Mouse (Mus musculus) liver, embryonic 15.5 days (tissue): ENCODE measurements at regions not wholly inside any gene's neighbourhood (a gene's known extent, or its start where the extent isn't known, plus 50 kb on each side); places are given as distances from the start of the nearest gene placed in this dataset.

Experiments used
- ATAC-seq: fragments of 200-750 bp; cut with Nextera tagmentation; 2 replicates; pipeline ENCODE4 v1.8.0; 2017; ENCODE audit warnings: moderate number of reproducible peaks, mild to moderate bottlenecking, moderate library complexity; ENCODE audit not compliant: insufficient read depth
- H3K27ac ChIP-seq: fragments of 300-500 bp; sonication (generic); replicated peaks from 2 replicates; pipeline ENCODE4 v1.5.1; 2015; ENCODE audit warnings: mild to moderate bottlenecking, inconsistent platforms
- H3K27me3 ChIP-seq: fragments of 300-500 bp; sonication (generic); 2 replicates; pipeline ENCODE4 v1.6.1; 2015; ENCODE audit warnings: mild to moderate bottlenecking, inconsistent platforms
- H3K36me3 ChIP-seq: fragments of 300-500 bp; sonication (generic); replicated peaks from 2 replicates; pipeline ENCODE4 v1.6.1; 2015; ENCODE audit warnings: moderate library complexity, mild to moderate bottlenecking, inconsistent platforms
- H3K4me1 ChIP-seq: fragments of 300-500 bp; sonication (generic); replicated peaks from 2 replicates; pipeline ENCODE4 v1.6.1; 2015; ENCODE audit warnings: inconsistent platforms
- H3K4me2 ChIP-seq: fragments of 300-500 bp; sonication (generic); 2 replicates; pipeline ENCODE4 v1.6.1; 2015; ENCODE audit warnings: moderate library complexity, mild to moderate bottlenecking, inconsistent platforms
- H3K4me3 ChIP-seq: fragments of 300-500 bp; sonication (generic); replicated peaks from 2 replicates; pipeline ENCODE4 v1.5.1; 2015; ENCODE audit warnings: mild to moderate bottlenecking, inconsistent platforms
- H3K9ac ChIP-seq: fragments of 300-500 bp; sonication (generic); 2 replicates; pipeline ENCODE4 v1.6.1; 2015; ENCODE audit warnings: moderate library complexity, mild to moderate bottlenecking, inconsistent platforms
- H3K9me3 ChIP-seq: fragments of 300-500 bp; sonication (generic); replicated peaks from 2 replicates; pipeline ENCODE4 v1.6.1; 2016; ENCODE audit warnings: inconsistent platforms
- WGBS: fragments of 180-500 bp; shearing (Covaris S2); methylation state at CpG from one replicate; pipeline ENCODE4 v1.1.7; 2015; ENCODE audit warnings: mixed read lengths; ENCODE audit not compliant: insufficient replicate concordance; 5-methylcytosine and 5-hydroxymethylcytosine counted together

- Histone ChIP-seq H3K4me3 (no peak overlapping the region), H3K9ac (no peak overlapping the region), H3K36me3 (no peaks in the 10 kb centered on the region), H3K4me1 (no peaks in the 10 kb centered on the region), H3K27me3 (no peaks in the 10 kb centered on the region), H3K27ac (no peak overlapping the region), H3K4me2 (no peak overlapping the region), H3K9me3 (no peaks in the 10 kb centered on the region)
- no peak for ATAC-seq
Measured at GRCm38 (mm10) chr1:113392962-113393361, 1528.2 kb upstream of the Dsel start.

GRCm38 (mm10) chr1:113389920-113390319, 1525.2 kb upstream of the Dsel start:
- no peak overlapping the region for H3K27ac ChIP-seq
- no peaks in the 10 kb centered on the region for H3K27me3 ChIP-seq
- no peaks in the 10 kb centered on the region for H3K4me1 ChIP-seq
- H3K36me3 ChIP-seq = no peaks in the 10 kb centered on the region
- no peak for ATAC-seq
- H3K4me3 ChIP-seq = no peak overlapping the region
- no peak overlapping the region for H3K9ac ChIP-seq
- H3K4me2 ChIP-seq = no peak overlapping the region
- H3K9me3 ChIP-seq = no peaks in the 10 kb centered on the region
- 69% methylated on average over 2 of the region's 2 CpGs for WGBS

DNA sequence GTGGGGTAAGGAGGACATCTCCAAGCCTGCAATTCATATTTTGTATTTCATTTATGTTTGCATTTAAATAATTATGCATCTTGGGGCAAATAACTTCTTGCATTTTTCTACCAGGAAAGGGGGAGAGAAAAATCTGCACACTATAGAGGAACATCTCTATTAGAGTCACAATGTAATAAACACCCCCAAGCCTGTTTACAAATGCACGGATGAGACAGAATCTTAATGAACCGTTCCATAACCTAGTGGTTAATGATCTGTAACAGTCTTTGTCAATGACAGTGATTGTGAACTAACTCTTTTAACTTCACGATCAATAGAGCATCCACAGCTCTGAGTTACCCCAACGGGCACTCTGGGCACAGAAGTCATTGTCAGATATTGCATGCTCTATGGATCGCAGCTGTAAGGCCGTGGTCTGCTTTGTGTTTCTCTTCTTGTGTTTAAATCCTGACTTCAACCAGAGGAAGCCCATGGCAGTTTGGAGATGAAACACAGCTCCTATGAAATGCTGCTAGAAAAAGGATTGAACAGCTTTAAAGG, 1520.2 kb upstream of the Dsel start:
- Histone ChIP-seq H3K4me2 (no peak overlapping the region), H3K9ac (no peak overlapping the region), H3K27ac (no peak overlapping the region), H3K27me3 (no peaks in the 10 kb centered on the region), H3K9me3 (no peaks in the 10 kb centered on the region), H3K36me3 (no peaks in the 10 kb centered on the region), H3K4me1 (no peaks in the 10 kb centered on the region), H3K4me3 (no peak overlapping the region)
- 70% methylated on average over 6 of the region's 6 CpGs for WGBS
- no peak for ATAC-seq

DNA sequence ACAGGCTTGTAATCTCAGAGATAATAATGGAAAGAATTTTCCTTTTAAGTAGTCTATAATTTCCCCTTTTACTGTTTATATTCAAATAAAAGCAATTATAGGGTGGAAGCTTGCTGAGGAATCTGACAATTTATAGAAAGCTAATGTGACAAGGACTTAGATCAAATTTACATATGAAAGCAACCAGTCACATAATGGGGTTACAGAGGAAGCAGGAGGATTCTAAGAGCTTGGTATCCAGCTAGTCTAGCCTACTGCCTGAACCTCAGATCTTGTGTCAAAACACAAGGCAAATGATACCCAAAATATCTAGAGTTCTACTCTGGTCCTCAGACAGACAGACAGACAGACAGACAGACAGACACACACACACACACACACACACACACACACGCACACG, 1519.0 kb upstream of the Dsel start:
- Histone ChIP-seq H3K27ac (no peak overlapping the region), H3K9me3 (no peaks in the 10 kb centered on the region), H3K27me3 (no peaks in the 10 kb centered on the region), H3K4me1 (no peaks in the 10 kb centered on the region), H3K36me3 (no peaks in the 10 kb centered on the region), H3K4me3 (no peak overlapping the region), H3K4me2 (no peak overlapping the region), H3K9ac (no peak overlapping the region)
- 87% methylated on average over 2 of the region's 2 CpGs for WGBS
- ATAC-seq = no peak

DNA sequence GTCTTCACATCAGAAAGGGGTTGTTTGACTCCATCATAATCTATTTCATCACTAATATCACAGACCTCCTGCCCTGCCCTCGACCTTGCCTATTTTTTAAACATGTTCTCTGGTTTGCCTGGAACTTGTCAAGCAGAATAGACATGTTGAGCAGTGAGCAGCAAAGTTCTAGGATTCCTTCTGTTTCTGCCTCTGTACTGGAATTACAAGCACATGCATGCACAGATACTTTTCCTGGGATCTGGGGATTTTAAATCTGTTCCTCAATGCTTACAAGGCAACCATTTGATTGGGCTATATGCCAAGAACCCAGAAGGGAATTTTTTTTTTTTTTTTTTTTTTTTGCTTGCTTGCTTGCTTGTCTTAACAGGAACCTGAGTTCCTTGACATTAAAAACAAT, 1508.0 kb upstream of the Dsel start:
- no peak overlapping the region for H3K4me3 ChIP-seq
- no peaks in the 10 kb centered on the region for H3K27me3 ChIP-seq
- no peak overlapping the region for H3K9ac ChIP-seq
- no peaks in the 10 kb centered on the region for H3K4me1 ChIP-seq
- ATAC-seq = no peak
- no peaks in the 10 kb centered on the region for H3K9me3 ChIP-seq
- H3K4me2 ChIP-seq = no peak overlapping the region
- H3K36me3 ChIP-seq = no peaks in the 10 kb centered on the region
- 44% methylated on average over 1 of the region's 1 CpGs for WGBS
- H3K27ac ChIP-seq = no peak overlapping the region

DNA sequence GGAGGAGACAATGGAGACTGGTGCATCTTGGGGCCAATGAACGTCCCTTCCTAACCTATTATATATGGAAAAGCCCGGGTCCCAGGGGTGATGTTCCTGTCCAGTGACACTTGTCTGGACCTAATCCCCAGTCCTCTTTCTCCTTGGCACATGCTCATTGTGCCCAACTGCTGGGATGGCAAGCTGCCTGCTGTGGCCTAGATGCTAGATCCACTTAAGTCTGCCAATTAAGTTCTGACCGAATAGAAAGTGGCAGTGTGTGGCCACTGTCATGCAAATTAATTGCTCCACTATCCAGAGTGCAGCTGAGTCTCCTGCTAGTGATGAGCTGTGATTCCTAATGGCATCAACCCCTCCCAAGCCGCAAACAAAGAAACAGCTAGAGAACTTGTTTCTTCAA, 1493.5 kb upstream of the Dsel start:
- ATAC-seq = no peak
- 53% methylated on average over 4 of the region's 4 CpGs for WGBS

GRCm38 (mm10) chr1:113308037-113308436, 1443.3 kb upstream of the Dsel start:
- ATAC-seq = no peak
- Histone ChIP-seq H3K9ac (no peak overlapping the region), H3K4me1 (no peaks in the 10 kb centered on the region), H3K4me2 (no peak overlapping the region), H3K9me3 (no peaks in the 10 kb centered on the region), H3K27ac (no peak overlapping the region), H3K27me3 (no peaks in the 10 kb centered on the region), H3K36me3 (no peaks in the 10 kb centered on the region), H3K4me3 (no peak overlapping the region)
- 54% methylated on average over 2 of the region's 2 CpGs for WGBS

More for the DNA sequence above, 1493.5 kb upstream of the Dsel start:
- H3K36me3 ChIP-seq = no peaks in the 10 kb centered on the region
- H3K9me3 ChIP-seq = no peaks in the 10 kb centered on the region
- H3K4me3 ChIP-seq = no peak overlapping the region
- no peak overlapping the region for H3K4me2 ChIP-seq
- H3K27me3 ChIP-seq = no peaks in the 10 kb centered on the region
- H3K9ac ChIP-seq = no peak overlapping the region
- H3K4me1 ChIP-seq = no peaks in the 10 kb centered on the region
- H3K27ac ChIP-seq = no peak overlapping the region

DNA sequence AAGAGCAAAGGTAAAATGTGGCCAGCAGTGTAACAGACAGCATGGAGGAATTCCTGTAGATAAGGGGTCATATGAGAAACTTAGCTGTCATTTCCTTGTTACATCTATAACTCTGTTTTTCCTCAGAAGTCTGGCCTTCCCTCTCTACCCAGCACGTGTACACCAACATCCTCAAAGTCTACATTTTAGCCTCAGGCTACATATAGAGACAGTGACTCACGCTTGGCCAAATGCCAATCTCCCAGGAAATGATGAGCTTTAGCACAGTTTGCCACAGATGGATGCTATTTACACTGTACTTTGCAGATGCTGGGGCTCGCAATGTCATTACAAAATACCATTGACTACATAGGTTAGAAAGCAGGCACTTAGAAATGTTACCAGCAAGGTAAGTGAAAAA, 1433.1 kb upstream of the Dsel start:
- Histone ChIP-seq H3K9me3 (no peaks in the 10 kb centered on the region), H3K9ac (no peak overlapping the region), H3K27me3 (no peaks in the 10 kb centered on the region), H3K36me3 (no peaks in the 10 kb centered on the region), H3K4me1 (no peaks in the 10 kb centered on the region), H3K27ac (no peak overlapping the region), H3K4me2 (no peak overlapping the region), H3K4me3 (no peak overlapping the region)
- no peak for ATAC-seq
- WGBS = 37% methylated on average over 3 of the region's 3 CpGs

- Histone ChIP-seq H3K9ac (no peak overlapping the region), H3K9me3 (no peaks in the 10 kb centered on the region), H3K4me1 (no peaks in the 10 kb centered on the region), H3K4me2 (no peak overlapping the region), H3K27me3 (no peaks in the 10 kb centered on the region), H3K27ac (no peak overlapping the region), H3K4me3 (no peak overlapping the region), H3K36me3 (no peaks in the 10 kb centered on the region)
- no peak for ATAC-seq
Measured at GRCm38 (mm10) chr1:113288242-113288641, 1423.5 kb upstream of the Dsel start.

DNA sequence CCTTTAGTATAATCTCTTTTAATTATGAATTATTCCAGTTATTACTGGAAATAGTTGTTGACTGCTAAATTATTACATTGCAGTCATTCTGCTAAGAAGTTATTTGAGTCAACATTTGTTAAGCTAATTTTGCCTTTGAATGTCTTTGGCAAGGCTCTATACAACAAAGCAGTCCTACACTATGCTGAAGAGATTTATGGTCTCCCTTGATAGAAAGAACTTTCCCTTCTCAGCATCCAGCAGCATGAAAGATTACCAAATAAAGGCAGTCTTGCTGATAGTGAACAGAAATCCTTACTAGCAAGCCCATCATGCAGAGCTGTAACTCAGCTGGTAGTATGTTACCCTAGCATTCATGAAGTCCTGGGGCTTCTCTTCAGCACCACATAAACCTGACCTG, 1419.4 kb upstream of the Dsel start:
- no peaks in the 10 kb centered on the region for H3K27me3 ChIP-seq
- no peak for ATAC-seq
- no peak overlapping the region for H3K9ac ChIP-seq
- no peaks in the 10 kb centered on the region for H3K4me1 ChIP-seq
- H3K9me3 ChIP-seq = no peaks in the 10 kb centered on the region
- H3K27ac ChIP-seq = no peak overlapping the region
- H3K4me3 ChIP-seq = no peak overlapping the region
- no peak overlapping the region for H3K4me2 ChIP-seq
- H3K36me3 ChIP-seq = no peaks in the 10 kb centered on the region

- H3K36me3 ChIP-seq = no peaks in the 10 kb centered on the region
- ATAC-seq = no peak
Measured at GRCm38 (mm10) chr1:113259421-113259820, 1394.7 kb upstream of the Dsel start.

DNA sequence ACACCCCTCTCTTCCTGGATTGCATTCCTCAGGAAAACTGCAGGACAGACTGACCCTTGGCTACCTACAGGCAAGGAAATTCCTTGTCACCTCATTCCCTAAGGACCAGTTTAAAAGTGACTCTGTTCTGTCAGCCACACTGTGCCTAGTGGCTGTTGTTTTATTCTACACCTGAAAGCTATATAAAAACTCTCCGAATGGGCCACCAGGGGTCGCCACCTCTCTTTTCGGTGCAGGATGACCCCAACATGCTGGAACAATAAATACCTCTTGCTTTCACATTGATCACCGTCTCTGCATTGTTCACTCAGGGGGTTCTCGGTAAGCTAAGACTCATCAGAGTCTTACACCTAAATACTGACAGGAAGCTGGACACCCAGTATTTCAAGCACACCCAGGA, 1382.6 kb upstream of the Dsel start:
- Histone ChIP-seq H3K27me3 (no peaks in the 10 kb centered on the region), H3K27ac (no peak overlapping the region), H3K9me3 (no peaks in the 10 kb centered on the region), H3K9ac (no peak overlapping the region), H3K4me1 (no peaks in the 10 kb centered on the region), H3K4me2 (no peak overlapping the region), H3K4me3 (no peak overlapping the region), H3K36me3 (no peaks in the 10 kb centered on the region)
- ATAC-seq = no peak
- WGBS = 60% methylated on average over 5 of the region's 5 CpGs

More at GRCm38 (mm10) chr1:113259421-113259820, 1394.7 kb upstream of the Dsel start:
- no peaks in the 10 kb centered on the region for H3K9me3 ChIP-seq
- H3K4me1 ChIP-seq = no peaks in the 10 kb centered on the region
- H3K4me3 ChIP-seq = no peak overlapping the region
- H3K9ac ChIP-seq = no peak overlapping the region
- H3K27ac ChIP-seq = no peak overlapping the region
- no peak overlapping the region for H3K4me2 ChIP-seq
- no peaks in the 10 kb centered on the region for H3K27me3 ChIP-seq
